Mouse (Mus musculus) CH12.LX (cell line): ENCODE measurements at regions not wholly inside any gene's neighbourhood (a gene's known extent, or its start where the extent isn't known, plus 50 kb on each side); places are given as distances from the start of the nearest gene placed in this dataset.

ENCODE experiments used
- CHD2 ChIP-seq: IDR thresholded peaks from 2 replicates; pipeline ENCODE4 v1.6.1; 2011; ENCODE audit warnings: low read length, improper control_type of control experiment
- CTCF ChIP-seq, 2 experiments: IDR thresholded peaks in 1 of 2; conservative IDR thresholded peaks in 1 of 2; 2 replicates each; pipeline ENCODE4 v1.5.1; 2011 to 2012; ENCODE audit warnings: low read depth in 2 of 2, low read length in 2 of 2, improper control_type of control experiment in 1 of 2, inconsistent platforms in 1 of 2, mild to moderate bottlenecking in 1 of 2, moderate library complexity in 1 of 2
- ELF1 ChIP-seq: IDR thresholded peaks from 2 replicates; pipeline ENCODE4 v1.6.1; 2014; ENCODE audit warnings: low read depth, mild to moderate bottlenecking, inconsistent platforms, low read length, improper control_type of control experiment
- EP300 ChIP-seq: IDR thresholded peaks from 2 replicates; pipeline ENCODE4 v1.6.1; 2011; ENCODE audit warnings: low read length, improper control_type of control experiment
- HCFC1 ChIP-seq: IDR thresholded peaks from 2 replicates; pipeline ENCODE4 v1.6.1; 2012; ENCODE audit warnings: low read depth, mild to moderate bottlenecking, inconsistent platforms, low read length, improper control_type of control experiment
- MAFK ChIP-seq: IDR thresholded peaks from 2 replicates; pipeline ENCODE4 v1.6.1; 2011; ENCODE audit warnings: low read length, improper control_type of control experiment; ENCODE audit not compliant: insufficient replicate concordance
- POLR2A ChIP-seq: IDR thresholded peaks from 2 replicates; pipeline ENCODE4 v1.6.1; 2011; ENCODE audit warnings: low read depth, mild to moderate bottlenecking, improper control_type of control experiment, low read length
- POLR2AphosphoS2 ChIP-seq: IDR thresholded peaks from 2 replicates; pipeline ENCODE4 v1.6.1; 2011; ENCODE audit warnings: low read depth, low read length, improper control_type of control experiment
- RCOR1 ChIP-seq: conservative IDR thresholded peaks from 2 replicates; pipeline ENCODE4 v1.6.1; 2012; ENCODE audit warnings: low read depth, mild to moderate bottlenecking, inconsistent platforms, low read length, improper control_type of control experiment
- TCF12 ChIP-seq: IDR thresholded peaks from 2 replicates; pipeline ENCODE4 v1.6.1; 2014; ENCODE audit warnings: low read depth, mild to moderate bottlenecking, inconsistent platforms, low read length, improper control_type of control experiment
- USF2 ChIP-seq: conservative IDR thresholded peaks from 2 replicates; pipeline ENCODE4 v1.6.1; 2011; ENCODE audit warnings: low read depth, low read length, improper control_type of control experiment

DNA sequence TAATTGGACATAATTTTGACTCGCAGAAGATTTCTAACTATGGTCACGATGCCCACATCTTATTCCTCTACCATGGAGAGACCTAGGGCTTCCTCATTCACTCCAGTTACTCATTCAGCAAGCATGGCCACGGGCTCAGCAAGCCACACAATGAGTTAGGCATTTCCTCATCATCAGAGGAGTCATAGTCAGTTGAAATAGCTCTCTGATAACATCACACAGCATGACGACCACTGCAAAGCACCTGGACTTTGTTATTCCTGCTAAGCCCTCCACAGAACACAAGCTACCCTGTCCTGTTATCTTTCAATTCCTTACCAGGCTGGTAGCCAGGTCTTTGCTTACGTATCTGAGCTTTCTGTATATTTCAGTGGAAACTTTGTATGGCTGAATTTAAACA lies 141.6 kb downstream of the Mreg start:
- TF ChIP-seq HCFC1 (no peak), CHD2 (no peak), TCF12 (no peak), CTCF (conservative IDR thresholded peaks at IDR 0.05 in 1 of 2, IDR thresholded peaks at IDR 0.05 in 1 of 2; ENCODE audit: low read depth in 2 of 2, low read length in 2 of 2) (no peak), POLR2AphosphoS2 (no peak), USF2 (no peak), POLR2A (no peak), EP300 (no peak), MAFK (no peak), RCOR1 (no peak), ELF1 (no peak)
